10 mouse cellular contexts compared by ENCODE assay signal in genomic region chr16:96150995-96151394, GRCm38 (mm10). TPM values are rescaled to one million over a fixed set of nuclear protein-coding genes. Genes with fewer than 3 reads are reported as not detected.
A peak's percentile ranks its signal among the peaks of the same experiment; 100 is the strongest.
DNase-seq lines count a peak whose midpoint lies in the region; ATAC-seq lines count a peak whose summit lies in the region.
"Had no signal": no experiment of that assay in that cellular context is flagged by ENCODE, and none has a peak within 500 bp of the region (broad histone marks: within the 10 kb centered on the region; RNA-seq: fewer than 3 reads in every experiment).

No protein-coding gene starts in this region.

- peaks cover 34% of the 10 kb centered on the region for H3K36me3 ChIP-seq in heart, embryonic 12.5 days

- peak overlapping the region; percentile 50 for H3K9ac ChIP-seq in heart, embryonic 12.5 days
- H3K9ac ChIP-seq: embryonic facial prominence, embryonic 15.5 days had no signal

- H3K4me2 ChIP-seq in heart, embryonic 12.5 days = no peak overlapping the region
- H3K4me2 ChIP-seq: embryonic facial prominence, embryonic 15.5 days; liver, embryonic 11.5 days had no signal

- DNase-seq in cerebellum, adult 9-11 months = peak; percentile 48
- DNase-seq in cerebellum, postnatal 4 days (ENCODE audit: low spot score in 2 of 2) = no peak
- peak; percentile 42 for DNase-seq in ovary, postnatal 36 days (ENCODE audit: low spot score)
- no peak for DNase-seq in ovary, postnatal 10 days (ENCODE audit: low spot score)
- peak; percentile 84 for DNase-seq in urinary bladder, postnatal 14 days (ENCODE audit: low spot score)
- DNase-seq in right cerebral cortex, postnatal 36 days (ENCODE audit: low spot score in 2 of 2) = no peak
- DNase-seq in right cerebral cortex, postnatal 4 days = no peak

- no peaks in the 10 kb centered on the region for H3K9me3 ChIP-seq in heart, embryonic 12.5 days (replicated peaks)
- H3K9me3 ChIP-seq: embryonic facial prominence, embryonic 15.5 days had no signal

- H3K4me3 ChIP-seq in heart, embryonic 12.5 days = no peak overlapping the region
- H3K4me3 ChIP-seq: embryonic facial prominence, embryonic 15.5 days had no signal

- ATAC-seq in heart, embryonic 12.5 days (ENCODE audit: insufficient number of reproducible peaks, low FRiP score) = no peak

- H3K27ac ChIP-seq in heart, embryonic 12.5 days (ENCODE audit: poor library complexity, severe bottlenecking) = peak overlapping the region; percentile 65; the same call in 1 of the 2 replicates
- H3K27ac ChIP-seq: embryonic facial prominence, embryonic 15.5 days had no signal

- peaks cover 56% of the 10 kb centered on the region for H3K4me1 ChIP-seq in heart, embryonic 12.5 days (replicated peaks)

- no peaks in the 10 kb centered on the region for H3K27me3 ChIP-seq in heart, embryonic 12.5 days (replicated peaks)
- H3K27me3 ChIP-seq: embryonic facial prominence, embryonic 15.5 days had no signal

- WGBS in heart, embryonic 12.5 days = 30% methylated on average over 4 of the region's 4 CpGs

RNA-seq across cellular contexts. Expression of gene Wrb, which starts 5.8 kb away (rescaled TPM):
- 83.3 and 85.8 TPM in 2 replicates for polyA plus RNA-seq in heart, embryonic 12.5 days (2016; fragmentation: Nextera tagmentation; extraction: Ambion mirVana)

RNA-seq across cellular contexts. Expression of gene Hmgn1, which starts 23.5 kb away (rescaled TPM):
- 506 and 568 TPM in 2 replicates for polyA plus RNA-seq in heart, embryonic 12.5 days (2016; fragmentation: Nextera tagmentation; extraction: Ambion mirVana)

RNA-seq across cellular contexts. Expression of gene Lca5l, which starts 41.1 kb away (rescaled TPM):
- 1.5 and 2.1 TPM in 2 replicates for polyA plus RNA-seq in heart, embryonic 12.5 days (2016; fragmentation: Nextera tagmentation; extraction: Ambion mirVana)

RNA-seq across cellular contexts. Expression of gene Sh3bgr, which starts 49.3 kb away (rescaled TPM):
- 626 and 648 TPM in 2 replicates for polyA plus RNA-seq in heart, embryonic 12.5 days (2016; fragmentation: Nextera tagmentation; extraction: Ambion mirVana)

Comparison
In these comparisons a context has a peak if more than half of its experiments do, and no peak if none do; other contexts are left out.
1. DNase-seq: peak in cerebellum, adult 9-11 months (single experiment), ovary, postnatal 36 days (single experiment) and urinary bladder, postnatal 14 days (single experiment); none in cerebellum, postnatal 4 days (0 of 2), ovary, postnatal 10 days (single experiment), right cerebral cortex, postnatal 36 days (0 of 2) and right cerebral cortex, postnatal 4 days (single experiment).